ENCODE assay signal across 19 mouse cellular contexts in the genomic region with DNA sequence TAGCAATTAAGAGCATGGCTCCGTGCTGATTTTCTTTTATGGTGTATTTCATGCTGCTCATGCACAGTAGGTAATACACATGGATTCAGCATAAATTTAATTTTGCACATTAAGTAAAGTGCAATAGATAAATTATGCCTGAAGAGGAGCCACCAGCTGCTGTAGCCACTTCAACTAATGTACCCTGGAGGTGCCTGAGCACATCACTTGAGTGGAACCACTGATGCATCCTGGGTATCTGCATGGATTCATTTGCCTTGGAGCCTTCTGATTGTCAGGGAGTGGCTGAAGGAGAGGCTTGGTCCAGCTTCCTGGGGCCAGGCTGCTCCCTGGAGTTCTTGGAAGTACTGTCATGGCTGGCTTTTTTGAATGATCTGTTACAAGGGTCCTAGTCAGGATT.
"Had no signal": no experiment of that assay in that cellular context is flagged by ENCODE, and none has a peak within 500 bp of the region (broad histone marks: within the 10 kb centered on the region; RNA-seq: fewer than 3 reads in every experiment).

No protein-coding gene starts in this region.

- H3K27ac ChIP-seq: intestine, embryonic 15.5 days; liver, embryonic 13.5 days; midbrain, embryonic 15.5 days; stomach, postnatal 0 days had no signal

- ATAC-seq: intestine, embryonic 15.5 days; midbrain, embryonic 15.5 days had no signal

- H3K4me1 ChIP-seq: intestine, embryonic 15.5 days; liver, embryonic 13.5 days; midbrain, embryonic 15.5 days had no signal

- H3K9ac ChIP-seq: intestine, embryonic 15.5 days; liver, embryonic 13.5 days; midbrain, embryonic 15.5 days had no signal

- H3K27me3 ChIP-seq: intestine, embryonic 15.5 days; liver, embryonic 13.5 days; midbrain, embryonic 15.5 days had no signal

- H3K4me3 ChIP-seq: intestine, embryonic 15.5 days; liver, embryonic 13.5 days; midbrain, embryonic 15.5 days; myocyte had no signal

- H3K36me3 ChIP-seq: intestine, embryonic 15.5 days; liver, embryonic 13.5 days; midbrain, embryonic 15.5 days had no signal

- DNase-seq: kidney, adult 11 months; kidney, adult 8-10 months; kidney, postnatal 14 days; kidney, postnatal 4 days; left cerebral cortex, postnatal 4 days; liver, embryonic 13.5 days; lung, adult 2 months; lung, postnatal 14 days; lung, postnatal 4 days; right cerebral cortex, postnatal 14 days; right cerebral cortex, postnatal 4 days; thymus, adult 2 months; thymus, postnatal 14 days; thymus, postnatal 4 days had no signal

- H3K9me3 ChIP-seq: intestine, embryonic 15.5 days; liver, embryonic 13.5 days; midbrain, embryonic 15.5 days had no signal

- H3K4me2 ChIP-seq: intestine, embryonic 15.5 days; liver, embryonic 13.5 days; midbrain, embryonic 11.5 days; midbrain, embryonic 15.5 days had no signal
